Mouse (Mus musculus) splenic B cell, adult 2 months (primary cell): ENCODE data around the gene Chpf2.

Source experiments
- DNase-seq: peaks from one replicate; pipeline ENCODE4 v3.0.0-alpha.2; 2011; ENCODE audit warnings: low read depth, low spot score
- H3K27me3 ChIP-seq: 2 replicates; pipeline ENCODE4 v1.6.1; 2012; ENCODE audit warnings: mild to moderate bottlenecking, low read length, moderate library complexity, mixed read lengths; ENCODE audit not compliant: control insufficient read depth, poor library complexity, insufficient read depth, severe bottlenecking
- H3K36me3 ChIP-seq: 2 replicates; pipeline ENCODE4 v1.6.1; 2012; ENCODE audit warnings: mild to moderate bottlenecking, low read length, moderate library complexity, mixed read lengths; ENCODE audit not compliant: control insufficient read depth, poor library complexity, insufficient read depth, severe bottlenecking

Gene Chpf2

DNA sequence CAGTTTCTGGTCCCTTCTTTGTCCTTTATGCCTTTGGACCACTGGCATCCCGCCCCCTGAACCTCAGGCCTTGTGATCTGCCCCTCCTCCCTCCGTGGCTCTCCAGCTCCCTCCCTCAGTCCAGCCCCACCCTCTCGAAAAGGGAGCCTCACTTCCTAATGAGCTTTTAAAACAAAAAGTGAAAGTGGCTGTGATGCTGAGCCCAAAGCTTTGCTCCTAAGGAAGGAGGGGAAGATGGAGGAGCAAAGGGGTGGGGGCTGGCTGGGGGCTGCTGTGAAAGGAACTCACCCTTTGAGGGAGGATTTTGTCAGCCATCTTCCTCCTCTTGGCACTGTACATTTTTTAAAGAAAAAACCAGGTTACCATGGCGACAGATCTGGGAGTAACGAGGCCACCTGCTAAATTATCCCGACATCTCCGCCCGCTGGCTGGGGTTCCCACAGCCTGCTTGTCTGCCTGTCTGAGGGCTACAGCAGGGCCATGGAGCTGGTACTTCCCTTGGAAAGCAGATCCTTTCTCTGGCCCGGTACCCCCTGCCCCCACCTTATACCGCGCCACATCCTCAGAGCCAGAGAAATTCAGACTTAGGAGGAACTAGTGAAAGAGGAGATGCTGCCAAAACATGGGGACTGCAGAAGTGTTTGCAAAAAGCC lies 10.1 kb downstream of the Chpf2 start:
- peak; percentile 50 for DNase-seq

DNA sequence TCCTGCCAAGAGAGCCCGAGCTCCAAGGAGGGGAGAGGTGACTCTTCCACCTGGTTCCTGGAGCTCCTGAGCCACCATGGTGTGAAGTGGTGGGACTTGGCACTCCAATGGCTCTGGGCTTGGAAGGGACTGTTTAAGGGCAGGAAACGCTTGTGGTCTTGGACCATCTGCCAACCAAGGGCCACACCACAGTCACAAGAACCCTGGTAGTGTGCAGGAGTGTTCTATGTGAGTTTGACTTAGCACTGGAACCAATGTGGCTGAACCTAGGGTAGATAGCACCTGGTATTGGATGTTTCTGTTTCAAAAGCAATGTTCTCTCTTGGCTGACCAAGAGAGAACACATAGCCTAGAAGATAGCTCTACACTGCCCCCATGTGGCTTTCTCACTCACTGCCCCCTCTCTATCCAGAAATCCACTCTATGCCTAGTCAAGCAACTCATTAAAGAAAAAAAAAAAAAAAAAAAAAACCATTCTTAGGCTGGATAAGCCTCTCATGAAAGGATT lies 10.7 kb downstream of the Chpf2 start:
- Histone ChIP-seq H3K36me3 (no peaks in the 10 kb centered on the region), H3K27me3 (no peaks in the 10 kb centered on the region)
- peak; percentile 92 for DNase-seq

More for the DNA sequence above, 10.1 kb downstream of the Chpf2 start:
- H3K36me3 ChIP-seq = no peaks in the 10 kb centered on the region
- no peaks in the 10 kb centered on the region for H3K27me3 ChIP-seq

DNA sequence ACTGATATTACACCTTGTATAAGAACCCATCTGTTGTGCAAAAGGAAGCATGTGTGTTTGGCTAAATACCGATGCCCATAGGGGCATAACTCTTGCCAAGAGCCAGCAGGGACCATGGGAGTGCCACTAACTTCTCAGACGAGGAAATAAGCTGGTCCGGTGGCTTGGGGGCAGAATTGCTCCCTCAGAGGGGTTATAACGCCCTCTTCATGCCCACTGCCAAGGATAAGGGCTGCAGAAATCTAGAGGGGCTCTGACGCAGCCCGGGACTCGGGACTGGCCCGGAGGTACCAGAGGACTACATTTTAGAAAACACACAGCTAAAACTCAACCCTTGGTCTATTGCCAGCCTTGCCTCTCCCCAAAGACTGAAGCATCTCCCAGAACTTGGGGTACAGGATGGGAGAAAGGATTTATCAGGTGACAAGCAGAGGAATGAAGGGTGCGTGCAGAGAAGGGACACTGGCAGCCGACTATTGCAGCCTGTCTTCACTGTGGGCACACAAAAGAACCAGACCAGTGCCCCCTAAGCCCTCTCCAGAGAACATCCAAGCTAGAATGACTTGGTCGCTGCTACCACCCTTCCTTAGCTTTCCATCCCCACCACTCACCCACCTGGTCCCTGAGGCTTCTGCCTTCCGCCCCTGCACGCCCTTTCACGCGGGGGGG lies 11.5 kb downstream of the Chpf2 start:
- no peak for DNase-seq
- no peaks in the 10 kb centered on the region for H3K27me3 ChIP-seq
- H3K36me3 ChIP-seq = no peaks in the 10 kb centered on the region

DNA sequence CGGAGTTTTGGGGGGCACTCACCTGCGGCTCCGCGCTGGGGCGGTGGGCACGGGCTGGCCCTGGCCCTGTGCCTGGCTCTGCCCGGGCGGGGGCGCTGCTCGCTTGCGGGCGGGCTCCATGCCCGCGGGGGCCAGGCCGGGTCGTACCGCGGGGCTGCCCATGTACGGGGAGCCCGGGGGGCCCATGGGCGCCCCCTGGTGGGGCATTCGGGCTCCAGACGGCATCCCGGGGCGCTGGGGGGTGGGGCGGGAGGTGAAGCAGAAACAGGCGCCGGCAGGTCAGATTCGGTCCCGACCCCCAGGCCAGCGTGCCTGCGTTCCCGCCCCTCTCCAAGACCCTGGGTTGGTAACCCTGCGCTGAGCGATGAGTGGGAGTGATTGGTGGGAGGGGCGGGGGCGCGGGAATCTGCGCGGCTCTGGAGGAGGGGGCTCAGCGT lies 12.0 kb downstream of the Chpf2 start:
- Histone ChIP-seq H3K36me3 (no peaks in the 10 kb centered on the region), H3K27me3 (no peaks in the 10 kb centered on the region)
- DNase-seq = peak; percentile 70

DNA sequence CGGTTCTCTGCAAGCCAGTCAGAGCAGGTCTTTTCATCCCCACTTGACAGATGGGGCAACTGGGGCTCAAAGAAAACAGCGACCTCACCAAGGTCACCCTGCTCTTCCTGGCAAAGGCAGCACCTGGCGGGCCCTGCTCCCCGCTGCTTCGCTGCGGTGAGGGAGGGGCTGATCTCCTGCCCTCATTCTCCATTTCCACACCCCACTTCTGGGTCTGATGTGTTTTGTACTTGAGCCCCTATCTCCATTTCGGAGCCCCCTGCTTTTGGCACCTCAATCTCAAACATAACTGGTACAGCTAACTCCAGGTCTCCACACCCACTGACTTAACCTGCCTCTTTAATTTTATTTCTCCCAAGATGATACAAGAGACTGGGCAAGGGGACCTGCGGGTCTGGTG lies 12.6 kb downstream of the Chpf2 start:
- no peak for DNase-seq
- Histone ChIP-seq H3K27me3 (no peaks in the 10 kb centered on the region), H3K36me3 (no peaks in the 10 kb centered on the region)

DNA sequence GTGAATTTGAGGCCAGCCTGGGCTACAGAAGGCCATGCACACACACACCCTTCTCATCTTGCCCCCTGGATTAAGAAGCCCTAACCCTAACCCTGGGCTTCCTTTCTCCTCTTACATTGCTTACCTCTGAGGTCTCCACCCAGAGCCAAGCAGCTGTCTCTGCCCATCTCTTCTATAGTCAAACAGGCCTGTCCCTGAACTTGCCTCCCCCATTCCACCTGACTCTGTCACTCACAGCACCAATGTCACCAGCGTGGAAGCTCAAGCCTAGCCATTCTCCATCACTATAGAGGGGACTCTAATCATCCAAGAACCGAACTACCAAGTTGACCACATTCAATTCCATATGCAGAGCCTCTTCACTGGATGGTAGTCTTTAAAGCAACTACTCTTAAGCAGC lies 13.7 kb downstream of the Chpf2 start:
- no peak for DNase-seq
- Histone ChIP-seq H3K27me3 (no peaks in the 10 kb centered on the region), H3K36me3 (no peaks in the 10 kb centered on the region)

DNA sequence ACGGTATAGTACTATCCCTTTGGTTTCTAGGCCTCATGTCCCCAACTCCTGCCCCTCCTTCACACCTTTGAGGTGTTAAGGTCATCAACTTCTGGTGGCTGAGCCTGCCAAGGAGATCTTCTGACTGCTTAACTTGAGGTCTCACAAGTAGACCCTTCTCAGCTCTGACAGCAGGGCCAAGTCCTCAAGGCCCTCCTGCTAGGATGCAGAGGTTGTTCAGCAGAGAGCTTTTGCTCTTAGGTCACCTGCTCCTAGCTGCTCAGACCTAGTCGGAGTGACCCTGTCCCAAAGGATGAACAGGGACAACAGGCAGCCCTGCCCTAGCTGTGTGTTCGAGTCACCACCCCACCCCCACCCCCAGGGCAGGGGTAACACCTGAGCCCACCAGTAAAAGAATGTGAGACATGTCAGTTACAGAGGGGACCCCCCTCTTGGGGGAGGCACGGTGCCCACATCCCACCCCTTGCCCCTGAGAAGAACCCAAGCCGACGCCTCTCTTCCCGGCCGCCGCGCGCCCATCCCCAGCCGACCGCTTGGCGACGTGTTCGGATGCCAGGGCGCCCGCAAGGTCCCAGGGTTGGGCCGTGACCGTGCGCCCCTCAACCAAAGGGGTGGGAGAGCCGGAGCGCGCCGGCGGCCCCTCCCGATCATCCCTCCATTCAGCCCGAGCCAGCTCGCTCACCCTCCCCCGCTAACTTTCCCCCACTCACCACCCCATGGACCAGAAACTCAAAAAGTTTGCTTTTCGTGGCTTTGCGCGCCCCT lies 14.7 kb downstream of the Chpf2 start:
- no peaks in the 10 kb centered on the region for H3K36me3 ChIP-seq
- DNase-seq = no peak
- H3K27me3 ChIP-seq = no peaks in the 10 kb centered on the region

DNA sequence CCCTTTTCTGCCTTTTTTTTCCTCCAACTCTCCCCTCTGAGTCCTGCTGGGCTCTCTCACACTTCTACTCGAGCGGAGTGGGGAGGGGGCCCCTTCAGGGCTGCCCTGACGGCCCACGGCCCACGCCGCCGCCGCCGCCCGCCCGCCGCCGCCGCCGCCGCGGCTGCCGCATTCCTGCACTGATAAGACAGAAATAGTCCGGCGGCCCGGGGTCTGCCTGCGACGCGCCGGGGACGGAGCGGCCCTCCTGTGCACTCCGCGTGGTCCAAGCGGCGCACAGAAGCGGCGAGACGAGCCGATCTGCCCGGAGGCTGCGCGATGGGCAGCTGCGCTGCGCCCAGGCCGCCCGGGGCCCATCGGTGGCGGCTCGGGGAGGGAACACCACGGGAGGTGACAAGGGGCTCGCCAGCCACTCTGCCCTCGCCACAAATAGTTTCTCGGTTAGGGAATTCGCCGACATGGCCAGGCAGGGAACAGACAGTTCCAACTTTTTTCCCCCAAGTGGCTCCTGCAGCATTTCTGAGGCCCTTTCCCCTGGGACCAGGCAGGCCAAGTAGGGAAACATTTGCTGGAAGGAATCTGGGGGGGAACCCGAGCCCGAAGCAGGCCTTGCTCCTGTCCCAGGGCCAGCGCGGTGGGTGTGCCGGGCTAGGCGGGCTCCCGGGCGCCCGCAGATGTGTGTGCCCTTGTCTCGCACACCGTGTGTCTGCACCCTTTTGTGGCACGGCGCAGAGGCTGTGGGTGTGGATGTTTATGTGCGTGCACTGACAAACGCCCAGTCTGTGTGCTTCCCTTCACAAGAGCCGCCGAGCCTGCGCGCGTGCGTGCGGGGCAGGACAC lies 15.6 kb downstream of the Chpf2 start:
- Histone ChIP-seq H3K36me3 (no peaks in the 10 kb centered on the region), H3K27me3 (no peaks in the 10 kb centered on the region)
- peak; percentile 38 for DNase-seq

DNA sequence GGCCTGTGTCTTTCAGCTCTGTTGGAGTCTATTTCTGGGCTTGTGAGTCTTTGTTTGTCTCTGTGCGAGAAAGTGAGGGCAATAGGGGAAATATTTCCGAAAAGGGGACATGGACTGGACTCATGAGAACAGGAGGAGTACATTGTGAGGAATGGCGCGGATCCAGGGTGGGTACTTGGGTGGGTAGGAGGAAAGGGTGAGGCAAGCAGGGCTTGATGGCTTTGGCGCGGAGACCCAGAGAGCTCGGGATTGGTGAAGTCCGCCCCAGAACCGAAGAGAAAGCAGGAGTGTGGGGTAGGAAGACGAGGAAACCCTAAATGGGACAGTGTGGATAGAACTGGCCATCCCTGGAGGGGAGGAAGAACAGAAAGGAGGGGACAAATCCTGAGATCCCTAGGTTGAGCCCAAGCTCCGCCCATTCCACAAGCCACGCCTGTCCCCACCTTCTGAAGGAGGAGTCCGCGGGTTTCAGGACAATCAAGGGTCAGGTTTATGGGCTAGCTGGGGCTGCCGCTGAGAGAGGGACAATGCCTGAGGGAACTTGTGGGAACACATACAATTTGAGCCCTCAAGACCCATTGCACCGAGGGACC lies 16.3 kb downstream of the Chpf2 start:
- DNase-seq = no peak
- Histone ChIP-seq H3K36me3 (no peaks in the 10 kb centered on the region), H3K27me3 (no peaks in the 10 kb centered on the region)

DNA sequence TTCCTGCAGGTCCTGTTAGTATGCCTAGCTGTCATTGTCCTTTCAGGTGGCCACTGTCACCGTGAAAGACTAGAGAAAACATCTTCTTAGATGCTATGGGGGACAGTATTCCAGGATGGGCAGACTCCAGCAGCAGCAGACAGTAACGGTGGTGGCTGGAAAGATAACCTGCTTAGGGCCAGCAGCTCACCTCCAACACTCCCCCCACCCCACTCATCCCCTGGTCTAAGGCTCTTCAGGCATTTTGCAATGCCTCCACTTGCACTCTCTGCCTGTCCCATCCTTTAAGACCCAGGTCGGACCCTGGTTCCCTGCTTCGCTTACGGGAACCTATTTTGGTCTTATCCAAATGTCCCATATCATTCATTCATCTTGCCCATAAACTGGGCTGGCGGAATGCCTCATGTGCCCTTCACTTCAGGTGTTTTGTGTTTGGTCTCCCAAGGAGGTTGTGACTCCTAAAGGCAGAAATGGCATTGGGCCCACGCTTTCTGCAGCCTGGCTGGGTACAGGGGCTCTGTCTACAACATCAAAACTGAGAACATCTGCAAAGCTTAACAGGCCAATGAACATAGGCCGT lies 17.0 kb downstream of the Chpf2 start:
- Histone ChIP-seq H3K36me3 (no peaks in the 10 kb centered on the region), H3K27me3 (no peaks in the 10 kb centered on the region)
- no peak for DNase-seq

DNA sequence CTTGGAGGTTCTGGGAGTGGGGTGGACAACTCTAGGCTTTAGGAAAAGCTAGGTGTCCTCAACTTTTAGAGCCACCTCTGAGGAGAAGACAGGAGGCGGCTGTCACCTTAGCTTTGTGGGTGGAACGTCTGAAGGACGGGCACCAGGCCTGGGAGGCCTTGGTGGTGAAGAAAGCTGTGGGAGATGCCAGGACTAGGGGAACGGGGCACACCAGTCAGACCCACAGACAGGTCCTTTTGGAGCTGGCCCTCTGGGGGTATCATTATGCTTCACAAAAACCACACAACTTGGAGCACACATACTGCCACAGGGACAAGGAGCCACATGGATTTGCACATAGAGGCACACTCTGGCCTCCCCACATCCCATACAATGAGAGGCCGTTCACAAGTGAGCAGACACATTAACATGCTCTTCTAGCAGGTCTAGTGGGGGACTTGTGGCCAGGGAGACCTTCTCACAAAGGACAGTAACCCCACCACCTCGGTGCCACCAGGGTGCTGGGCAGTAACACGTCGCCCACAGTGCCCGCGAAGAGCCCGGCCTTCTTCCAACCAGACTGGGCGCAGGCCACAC lies 17.6 kb downstream of the Chpf2 start:
- no peaks in the 10 kb centered on the region for H3K36me3 ChIP-seq
- no peaks in the 10 kb centered on the region for H3K27me3 ChIP-seq
- DNase-seq = no peak

DNA sequence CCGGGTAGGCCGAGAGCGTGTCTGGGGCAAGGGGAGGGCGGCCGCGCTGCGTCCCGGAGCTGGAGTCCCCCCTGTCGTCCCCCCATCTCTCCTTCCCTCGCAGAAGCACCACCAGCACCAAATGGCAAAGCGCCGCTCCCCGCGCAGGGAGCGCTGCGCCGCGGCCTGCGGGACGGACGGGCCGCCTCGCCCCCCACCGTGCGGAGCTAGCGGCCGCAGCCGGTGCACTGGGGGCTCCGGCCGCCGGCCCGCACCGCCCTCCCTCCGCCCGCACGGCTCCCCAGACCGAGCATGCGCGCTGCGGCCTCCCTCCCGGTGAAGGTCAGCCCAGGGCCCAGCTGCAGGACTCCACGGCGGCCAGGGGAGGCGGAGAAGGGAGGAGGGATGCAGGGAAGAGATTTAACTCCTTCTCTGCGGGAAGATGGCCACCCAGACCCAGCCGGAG lies 18.1 kb downstream of the Chpf2 start:
- DNase-seq = no peak
- Histone ChIP-seq H3K27me3 (no peaks in the 10 kb centered on the region), H3K36me3 (no peaks in the 10 kb centered on the region)

DNA sequence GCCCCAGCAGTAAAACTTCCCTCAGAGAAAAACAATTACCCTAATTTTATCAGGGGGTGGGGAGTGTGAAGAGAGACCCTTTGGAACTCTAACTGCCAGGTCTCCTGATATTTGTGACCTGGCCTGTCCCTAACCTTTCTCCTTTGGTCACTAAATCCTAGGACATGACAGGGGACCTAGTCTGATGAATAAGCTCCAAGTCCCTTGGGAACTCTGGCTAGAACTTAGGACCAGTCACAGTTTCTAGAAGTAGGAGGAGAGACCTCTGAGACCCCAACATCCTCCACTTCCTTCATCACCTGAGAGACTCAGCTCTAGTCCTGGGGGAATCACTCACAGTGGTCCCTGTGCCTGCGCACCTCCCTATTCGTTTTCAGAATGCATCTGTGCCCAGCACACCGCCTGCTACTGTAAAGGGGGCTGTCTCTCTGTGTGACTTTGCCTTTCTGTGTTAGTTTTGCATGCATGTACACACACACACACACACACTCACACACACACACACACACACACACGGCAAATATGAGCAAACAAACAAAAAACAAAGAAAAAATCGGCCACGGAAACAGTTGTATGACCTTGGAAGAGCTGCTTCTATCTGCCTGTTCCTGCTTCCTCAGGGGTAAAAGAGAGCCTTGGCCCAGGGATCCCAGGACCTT lies 18.9 kb downstream of the Chpf2 start:
- H3K36me3 ChIP-seq = no peaks in the 10 kb centered on the region
- no peak for DNase-seq
- no peaks in the 10 kb centered on the region for H3K27me3 ChIP-seq
